Mouse (Mus musculus) myocyte (in vitro differentiated cells): ENCODE results near the gene Sinhcaf.

Source experiments
- CEBPB ChIP-seq: IDR thresholded peaks from 2 replicates; pipeline ENCODE4 v1.6.1; 2011; ENCODE audit warnings: mild to moderate bottlenecking, moderate library complexity; ENCODE audit not compliant: poor library complexity, insufficient read depth, severe bottlenecking
- E2F4 ChIP-seq: IDR thresholded peaks from one replicate; pipeline ENCODE4 v1.6.1; 2011; ENCODE audit warnings: mild to moderate bottlenecking, control low read depth, moderate library complexity; ENCODE audit not compliant: insufficient read depth
- MAX ChIP-seq: IDR thresholded peaks from one replicate; pipeline ENCODE4 v1.6.1; 2011; ENCODE audit warnings: low read depth, mild to moderate bottlenecking, control low read depth
- MYOG ChIP-seq, 3 experiments: IDR thresholded peaks; one replicate each; pipeline ENCODE4 v1.6.1; 2011; ENCODE audit warnings: control low read depth in 2 of 3, low read depth in 2 of 3, mild to moderate bottlenecking in 2 of 3; ENCODE audit not compliant: insufficient read length in 2 of 3, control insufficient read depth in 1 of 3, insufficient read depth in 1 of 3
- POLR2A ChIP-seq: IDR thresholded peaks from one replicate; pipeline ENCODE4 v1.6.1; 2011; ENCODE audit warnings: low read depth, mild to moderate bottlenecking, control low read depth, moderate library complexity; ENCODE audit not compliant: insufficient read length
- TCF3 ChIP-seq: IDR thresholded peaks from one replicate; pipeline ENCODE4 v1.6.1; 2011; ENCODE audit warnings: low read depth, control low read depth; ENCODE audit not compliant: insufficient read length
- USF1 ChIP-seq: IDR thresholded peaks from one replicate; pipeline ENCODE4 v1.6.1; 2011; ENCODE audit warnings: low read depth, mild to moderate bottlenecking, control low read depth, moderate library complexity

- no peak for TF ChIP-seq POLR2A
- no peak for TF ChIP-seq CEBPB
- TF ChIP-seq MYOG (IDR thresholded peaks at IDR 0.05; ENCODE audit: control insufficient read depth in 1 of 3, insufficient read depth in 1 of 3, insufficient read length in 2 of 3, low read depth in 2 of 3) = no peak
- TF ChIP-seq USF1 = no peak
- TF ChIP-seq E2F4 = no peak
- no peak for TF ChIP-seq MAX
- no peak for TF ChIP-seq TCF3
These were observed 10.8 kb upstream of the Sinhcaf start for GRCm38 (mm10) chr6:148957046-148957445.
